Mouse (Mus musculus): ENCODE measurements around the gene Bglap3. TPM values are rescaled to one million over a fixed set of nuclear protein-coding genes. Genes with fewer than 3 reads are reported as not detected.

Gene Bglap3
- polyA plus RNA-seq, 1 experiment from 2014 or later, result 0.18 TPM

DNA sequence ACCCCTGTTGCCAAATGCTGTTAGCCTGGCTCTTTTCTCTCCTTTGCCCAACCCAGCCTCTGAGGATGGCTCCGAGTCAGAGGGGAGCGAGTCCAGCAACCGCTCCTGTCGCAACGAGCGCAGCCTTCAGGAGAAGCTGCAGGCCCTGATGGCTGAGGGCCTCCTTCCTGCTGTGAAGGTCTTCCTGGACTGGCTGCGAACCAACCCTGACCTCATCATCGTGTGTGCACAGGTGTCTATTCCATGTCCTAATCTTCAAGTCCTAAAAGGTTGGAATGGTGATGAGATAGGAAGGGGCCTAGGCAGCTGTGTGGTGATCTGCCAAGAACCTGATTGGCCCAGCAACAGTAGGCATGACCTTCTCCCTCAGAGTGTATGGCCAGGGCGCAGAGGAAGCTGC lies 19.6 kb downstream of the Bglap3 start:
- no peak overlapping the region for H3K27ac ChIP-seq
- ATAC-seq (ENCODE audit: low FRiP score), result no peak
- no peaks in the 10 kb centered on the region for H3K4me1 ChIP-seq
- H3K36me3 ChIP-seq (replicated peaks), result peaks cover 97% of the 10 kb centered on the region
- H3K9ac ChIP-seq, result no peak overlapping the region
- H3K4me2 ChIP-seq, result no peak overlapping the region
- no peak overlapping the region for H3K4me3 ChIP-seq (replicated peaks)
- no peaks in the 10 kb centered on the region for H3K27me3 ChIP-seq
- WGBS, result 94% methylated on average over 9 of the region's 9 CpGs
- H3K9me3 ChIP-seq, result no peaks in the 10 kb centered on the region

- Histone ChIP-seq H3K9me3 (no peaks in the 10 kb centered on the region), H3K4me1 (no peaks in the 10 kb centered on the region), H3K27ac (no peak overlapping the region), H3K4me3 (replicated peaks) (no peak overlapping the region), H3K27me3 (no peaks in the 10 kb centered on the region), H3K4me2 (no peak overlapping the region), H3K9ac (no peak overlapping the region), H3K36me3 (replicated peaks) (peaks cover 97% of the 10 kb centered on the region)
- no peak for ATAC-seq (ENCODE audit: low FRiP score)
- 97% methylated on average over 13 of the region's 13 CpGs for WGBS
Observed at GRCm38 (mm10) chr3:88350732-88351131, 21.8 kb downstream of the Bglap3 start.

DNA sequence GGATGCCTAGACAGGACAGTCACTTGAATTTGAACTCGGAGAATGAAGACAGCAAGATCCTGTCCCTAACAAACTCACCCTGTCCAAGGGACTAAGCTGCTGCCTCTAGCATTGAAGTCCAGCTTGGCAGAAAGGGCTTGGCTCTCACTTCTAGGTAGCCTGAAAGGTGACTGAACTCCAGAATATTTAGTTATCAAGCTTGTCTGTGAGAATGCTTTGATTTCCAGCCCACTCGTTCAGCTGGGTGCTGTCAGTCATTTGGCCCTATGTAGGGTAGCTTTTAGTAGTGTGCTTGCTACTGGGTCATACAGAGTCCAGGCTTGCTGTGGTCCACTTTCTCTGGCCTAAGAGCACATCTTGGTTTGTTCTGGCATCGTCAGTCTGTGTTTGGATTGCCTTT lies 33.5 kb downstream of the Bglap3 start:
- Histone ChIP-seq H3K27ac (no peak overlapping the region), H3K27me3 (no peaks in the 10 kb centered on the region), H3K4me1 (peaks cover 27% of the 10 kb centered on the region), H3K4me3 (replicated peaks) (no peak overlapping the region), H3K4me2 (no peak overlapping the region), H3K36me3 (replicated peaks) (peaks cover 29% of the 10 kb centered on the region), H3K9ac (no peak overlapping the region), H3K9me3 (no peaks in the 10 kb centered on the region)
- ATAC-seq (ENCODE audit: low FRiP score), result no peak
- 92% methylated on average over 3 of the region's 3 CpGs for WGBS

DNA sequence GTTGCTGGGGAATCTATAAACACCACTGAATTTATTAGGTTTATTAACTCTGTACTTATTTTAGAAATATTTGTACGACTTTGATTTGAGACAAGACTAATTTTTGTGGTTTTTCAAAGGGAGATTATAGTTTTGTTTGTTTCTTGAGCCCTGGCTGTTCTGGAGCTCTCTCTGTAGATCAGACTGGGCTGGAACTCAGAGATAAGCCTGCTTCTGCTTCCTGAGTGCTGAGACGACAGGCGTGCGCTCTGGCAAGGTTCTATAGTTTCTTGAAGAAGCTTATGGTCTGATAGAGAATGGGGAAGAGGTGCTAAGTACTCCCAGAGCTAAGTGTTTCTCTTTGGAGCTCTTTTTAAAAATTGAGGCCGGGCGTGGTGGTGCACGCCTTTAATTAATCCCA lies 34.2 kb downstream of the Bglap3 start:
- H3K27me3 ChIP-seq, result no peaks in the 10 kb centered on the region
- no peak overlapping the region for H3K4me3 ChIP-seq (replicated peaks)
- no peak overlapping the region for H3K4me2 ChIP-seq
- no peak for ATAC-seq (ENCODE audit: low FRiP score)
- peaks cover 27% of the 10 kb centered on the region for H3K4me1 ChIP-seq
- no peaks in the 10 kb centered on the region for H3K9me3 ChIP-seq
- no peak overlapping the region for H3K27ac ChIP-seq
- H3K9ac ChIP-seq, result no peak overlapping the region
- peaks cover 22% of the 10 kb centered on the region for H3K36me3 ChIP-seq (replicated peaks)
- 95% methylated on average over 7 of the region's 7 CpGs for WGBS

- Histone ChIP-seq H3K4me1 (peaks cover 27% of the 10 kb centered on the region), H3K9ac (peak overlapping the region; percentile 40), H3K4me3 (replicated peaks) (peak overlapping the region; percentile 75), H3K9me3 (no peaks in the 10 kb centered on the region), H3K4me2 (peak overlapping the region; percentile 78), H3K27ac (no peak overlapping the region), H3K27me3 (no peaks in the 10 kb centered on the region), H3K36me3 (replicated peaks) (peaks cover 14% of the 10 kb centered on the region)
- WGBS, result 87% methylated on average over 11 of the region's 11 CpGs
- ATAC-seq (ENCODE audit: low FRiP score), result no peak
Observed at GRCm38 (mm10) chr3:88337367-88338020, 35.0 kb downstream of the Bglap3 start.

GRCm38 (mm10) chr3:88336058-88337013 lies 36.2 kb downstream of the Bglap3 start, which contains the start of the genes Tmem79 and Smg5:
Gene Tmem79 (minus strand): TSS chr3:88336148.
Gene Smg5 (plus strand): TSS chr3:88336260.
- peak within 1 kb of the TSS; percentile 75 for H3K4me3 ChIP-seq (replicated peaks)
- 3% methylated on average over 55 of the region's 66 CpGs for WGBS
- H3K36me3 ChIP-seq (replicated peaks), result 0 out of 2 replicates have a peak, but pooled peaks cover 4% of the 10 kb centered on the region
- no peaks in the 10 kb centered on the region for H3K9me3 ChIP-seq
- H3K4me2 ChIP-seq, result peak within 1 kb of the TSS; percentile 78
- H3K27ac ChIP-seq, result peak within 1 kb of the TSS; percentile 94
- peak; percentile 95 for ATAC-seq (ENCODE audit: low FRiP score)
- peak within 1 kb of the TSS; percentile 89 for H3K9ac ChIP-seq
- H3K27me3 ChIP-seq, result no peaks in the 10 kb centered on the region
- H3K4me1 ChIP-seq, result peaks cover 27% of the 10 kb centered on the region

DNA sequence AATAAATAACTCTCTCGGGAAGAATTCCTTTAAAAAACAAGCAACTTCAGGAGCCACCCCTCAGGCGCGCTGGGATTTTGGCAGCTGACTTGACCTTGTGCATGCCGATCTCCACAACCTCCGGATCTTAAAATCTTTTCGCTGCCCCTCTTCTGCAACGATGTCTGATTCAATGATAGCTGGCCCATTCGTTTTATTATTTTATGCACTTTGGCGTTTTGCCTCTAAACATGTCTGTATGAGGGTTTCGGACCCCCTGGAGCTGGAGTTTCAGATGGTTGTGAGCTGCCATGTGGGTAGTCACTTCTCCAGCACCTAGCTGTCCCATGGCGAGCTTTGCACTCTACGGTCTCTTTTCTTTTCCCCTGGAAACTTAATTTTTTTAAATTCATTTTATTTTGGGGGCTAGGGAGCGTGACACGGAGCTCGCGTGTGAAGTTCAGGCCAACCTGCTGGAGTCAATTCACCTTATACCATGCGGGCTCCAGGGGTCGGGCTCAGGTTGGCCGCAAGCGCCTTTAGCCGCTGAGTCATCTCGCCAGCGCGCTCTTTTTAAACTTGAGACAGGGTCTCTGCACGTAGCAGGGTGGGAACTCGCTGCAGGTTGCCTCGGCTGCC lies 37.0 kb downstream of the Bglap3 start:
- Histone ChIP-seq H3K27ac (peak overlapping the region; percentile 94), H3K4me3 (replicated peaks) (peak overlapping the region; percentile 75), H3K4me1 (peaks cover 27% of the 10 kb centered on the region), H3K9ac (peak overlapping the region; percentile 89), H3K4me2 (peak overlapping the region; percentile 78), H3K36me3 (replicated peaks) (0 out of 2 replicates have a peak, but pooled peaks cover 4% of the 10 kb centered on the region), H3K9me3 (no peaks in the 10 kb centered on the region), H3K27me3 (no peaks in the 10 kb centered on the region)
- ATAC-seq (ENCODE audit: low FRiP score), result peak; percentile 50; the same call in 1 of the 2 replicates
- 2% methylated on average over 27 of the region's 27 CpGs for WGBS

GRCm38 (mm10) chr3:88334902-88335435 lies 37.6 kb downstream of the Bglap3 start:
- H3K27me3 ChIP-seq, result no peaks in the 10 kb centered on the region
- H3K27ac ChIP-seq, result no peak overlapping the region
- ATAC-seq (ENCODE audit: low FRiP score), result no peak
- H3K4me1 ChIP-seq, result peaks cover 27% of the 10 kb centered on the region
- peak overlapping the region; percentile 89 for H3K9ac ChIP-seq
- no peaks in the 10 kb centered on the region for H3K9me3 ChIP-seq
- H3K4me3 ChIP-seq (replicated peaks), result peak overlapping the region; percentile 75
- H3K36me3 ChIP-seq (replicated peaks), result 0 out of 2 replicates have a peak, but pooled peaks cover 4% of the 10 kb centered on the region
- WGBS, result 36% methylated on average over 3 of the region's 3 CpGs
- peak overlapping the region; percentile 78 for H3K4me2 ChIP-seq

DNA sequence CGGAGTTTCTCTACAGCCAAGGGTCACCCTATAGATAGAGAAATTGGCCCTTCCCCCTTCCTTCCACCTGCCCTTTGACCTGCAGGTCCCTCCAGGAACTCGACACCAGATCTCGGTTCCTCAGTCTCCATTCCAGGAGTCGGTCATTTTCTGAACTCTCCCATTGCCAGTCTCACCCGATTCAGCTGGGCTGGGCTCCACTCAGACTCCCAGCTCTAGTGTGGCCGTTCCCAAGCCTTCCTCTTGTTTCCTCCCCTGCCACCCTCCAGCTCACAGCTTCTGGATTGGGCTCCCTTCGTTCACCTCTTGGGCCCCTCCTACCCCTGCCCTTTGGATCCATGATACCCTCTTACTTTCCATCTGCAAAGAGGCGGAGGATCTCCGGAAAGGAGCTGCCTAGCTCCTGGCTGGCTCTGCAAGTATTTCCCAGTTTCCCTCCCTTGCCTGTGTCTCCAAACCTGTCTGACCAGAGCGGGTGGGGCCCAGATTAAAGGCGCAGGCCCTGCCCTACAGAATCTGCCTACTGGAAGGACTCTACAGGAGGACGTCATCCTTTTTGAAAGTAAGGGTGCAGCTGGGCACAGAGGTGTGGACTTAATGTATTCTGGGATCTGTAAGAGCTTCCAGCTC lies 38.4 kb downstream of the Bglap3 start:
- H3K4me2 ChIP-seq, result no peak overlapping the region
- no peaks in the 10 kb centered on the region for H3K9me3 ChIP-seq
- H3K36me3 ChIP-seq (replicated peaks), result peaks cover 12% of the 10 kb centered on the region; the same call in 1 of the 2 replicates
- H3K4me1 ChIP-seq, result peaks cover 25% of the 10 kb centered on the region
- H3K9ac ChIP-seq, result no peak overlapping the region
- no peak overlapping the region for H3K27ac ChIP-seq
- no peaks in the 10 kb centered on the region for H3K27me3 ChIP-seq
- 59% methylated on average over 12 of the region's 12 CpGs for WGBS
- H3K4me3 ChIP-seq (replicated peaks), result no peak overlapping the region
- ATAC-seq (ENCODE audit: low FRiP score), result no peak

- Histone ChIP-seq H3K27me3 (no peaks in the 10 kb centered on the region), H3K27ac (no peak overlapping the region), H3K4me3 (replicated peaks) (no peak overlapping the region), H3K4me2 (no peak overlapping the region), H3K9me3 (no peaks in the 10 kb centered on the region), H3K4me1 (peaks cover 9% of the 10 kb centered on the region), H3K36me3 (replicated peaks) (peaks cover 26% of the 10 kb centered on the region), H3K9ac (no peak overlapping the region)
- WGBS, result 28% methylated on average over 2 of the region's 2 CpGs
- no peak for ATAC-seq (ENCODE audit: low FRiP score)
Observed at GRCm38 (mm10) chr3:88331282-88331681, 41.3 kb downstream of the Bglap3 start.

- H3K27ac ChIP-seq, result no peak overlapping the region
- H3K4me2 ChIP-seq, result no peak overlapping the region
- no peak overlapping the region for H3K9ac ChIP-seq
- no peak for ATAC-seq (ENCODE audit: low FRiP score)
- H3K27me3 ChIP-seq, result no peaks in the 10 kb centered on the region
- no peaks in the 10 kb centered on the region for H3K9me3 ChIP-seq
- H3K4me1 ChIP-seq, result peaks cover 17% of the 10 kb centered on the region
- WGBS, result 80% methylated on average over 5 of the region's 5 CpGs
- peaks cover 26% of the 10 kb centered on the region for H3K36me3 ChIP-seq (replicated peaks)
- no peak overlapping the region for H3K4me3 ChIP-seq (replicated peaks)
Observed at GRCm38 (mm10) chr3:88328956-88329355, 43.6 kb downstream of the Bglap3 start.
